Mouse (Mus musculus) midbrain, embryonic 11.5 days (tissue): ENCODE results near the gene Grn. TPM values are rescaled to one million over a fixed set of nuclear protein-coding genes. Genes with fewer than 3 reads are reported as not detected.
"Not testable (repeated sequence)": the region's sequence is repeated elsewhere in the genome, so short reads cannot be mapped to it uniquely, and the experiment has no call there.

Experiments
- ATAC-seq: fragments of 200-750 bp; cut with Nextera tagmentation; 2 replicates; pipeline ENCODE4 v1.8.0; 2017; ENCODE audit warnings: moderate TSS enrichment, moderate library complexity; ENCODE audit not compliant: low FRiP score
- DNase-seq: peaks from one replicate; pipeline ENCODE4 v3.0.0; 2015; ENCODE audit warnings: low spot score; ENCODE audit errors: missing footprints
- H3K27ac ChIP-seq: fragments of 300-500 bp; sonication (generic); 2 replicates; pipeline ENCODE4 v1.5.1; 2014; ENCODE audit warnings: low read depth, low read length
- H3K27me3 ChIP-seq: fragments of 300-500 bp; sonication (generic); 2 replicates; pipeline ENCODE4 v1.6.1; 2014; ENCODE audit warnings: mild to moderate bottlenecking, low read length, moderate library complexity, mixed read lengths; ENCODE audit not compliant: control insufficient read depth, insufficient read depth
- H3K36me3 ChIP-seq: fragments of 300-500 bp; sonication (generic); 2 replicates; pipeline ENCODE4 v1.6.1; 2014; ENCODE audit warnings: mild to moderate bottlenecking, low read length, moderate library complexity, mixed read lengths; ENCODE audit not compliant: control insufficient read depth, insufficient read depth
- H3K4me1 ChIP-seq: fragments of 300-500 bp; sonication (generic); 2 replicates; pipeline ENCODE4 v1.6.1; 2014; ENCODE audit warnings: low read length; ENCODE audit not compliant: control insufficient read depth, insufficient read depth
- H3K4me2 ChIP-seq: fragments of 300-500 bp; sonication (generic); 2 replicates; pipeline ENCODE4 v1.6.1; 2014; ENCODE audit warnings: mild to moderate bottlenecking, moderate library complexity
- H3K4me3 ChIP-seq: fragments of 300-500 bp; sonication (generic); 2 replicates; pipeline ENCODE4 v1.5.1; 2014; ENCODE audit warnings: low read depth, low read length
- H3K9ac ChIP-seq: fragments of 300-500 bp; sonication (generic); 2 replicates; pipeline ENCODE4 v1.6.1; 2014; ENCODE audit warnings: low read length
- H3K9me3 ChIP-seq: fragments of 300-500 bp; sonication (generic); 2 replicates; pipeline ENCODE4 v1.6.1; 2016; ENCODE audit warnings: low read length; ENCODE audit not compliant: control insufficient read depth
- WGBS: fragments of 180-500 bp; shearing (Covaris S2); extraction: QIAGEN DNeasy Blood & Tissue Kit; methylation state at CpG from one replicate; pipeline ENCODE4 v1.1.7; 2014; 5-methylcytosine and 5-hydroxymethylcytosine counted together
- polyA plus RNA-seq: library from polyadenylated mRNA; unstranded; fragments of >200 nt; fragmentation: Nextera tagmentation; extraction: Ambion mirVana; gene quantifications from 2 replicates; pipeline ENCODE4 v1.2.1, GENCODE M21; 2014

The Grn gene
- polyA plus RNA-seq, 1 experiment from 2014 or later, result 39.3 TPM

DNA sequence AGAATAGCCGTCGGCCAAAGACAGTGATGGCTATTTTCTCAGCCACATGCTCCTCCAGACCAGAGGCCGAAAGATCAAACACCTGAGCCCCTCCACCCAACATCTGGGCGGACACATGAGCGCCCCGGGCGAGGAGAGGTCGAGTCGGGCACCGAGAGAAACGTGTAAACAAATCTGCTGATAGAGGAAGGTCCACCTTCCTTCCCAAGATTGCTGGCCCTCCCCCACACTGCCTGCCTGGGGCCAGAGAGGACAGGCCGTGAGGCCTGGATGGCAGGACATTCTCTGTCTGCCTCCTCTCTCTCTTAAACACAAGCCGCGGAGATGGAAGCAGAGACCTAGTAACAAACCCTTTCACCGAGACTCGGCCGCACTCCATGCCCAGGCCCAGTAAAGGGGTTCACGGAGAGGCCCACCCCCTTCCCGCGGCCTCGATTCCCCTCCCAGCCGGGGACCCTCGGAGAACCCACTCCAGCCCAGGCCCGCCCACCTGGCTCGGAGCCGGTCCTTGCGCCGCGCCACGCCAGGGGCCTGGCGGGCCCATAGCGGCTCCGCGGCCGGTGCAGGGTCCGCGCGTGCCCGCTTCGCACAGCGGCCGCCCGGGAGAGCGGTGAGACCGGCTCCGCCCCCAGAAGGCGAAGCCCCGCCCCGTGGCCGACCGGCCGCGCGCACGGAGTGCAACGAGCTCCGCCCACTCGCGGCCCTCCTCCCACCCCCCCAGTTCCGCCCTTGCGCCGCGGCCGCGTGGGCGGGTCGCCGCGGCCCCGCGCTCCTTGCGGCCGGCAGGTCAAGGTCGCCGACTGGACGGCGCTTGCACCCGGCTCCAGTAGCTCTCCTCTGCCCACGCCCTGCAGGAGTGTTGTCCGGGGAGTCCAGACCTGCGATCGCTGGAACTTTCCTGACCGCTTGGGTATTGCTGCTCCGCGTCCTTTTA lies 22.9 kb upstream of the Grn start:
- Histone ChIP-seq H3K27ac (peak overlapping the region; percentile 65), H3K4me2 (peak overlapping the region; percentile 88), H3K36me3 (peaks cover 9% of the 10 kb centered on the region; the same call in 1 of the 2 replicates), H3K27me3 (no peaks in the 10 kb centered on the region), H3K4me3 (peak overlapping the region; percentile 81), H3K9ac (peak overlapping the region; percentile 89), H3K9me3 (no peaks in the 10 kb centered on the region), H3K4me1 (peaks cover 13% of the 10 kb centered on the region)
- WGBS, result under 1% methylated on average over 80 of the region's 85 CpGs
- ATAC-seq, result peak; percentile 73
- DNase-seq, result peak; percentile 99

- Histone ChIP-seq H3K9me3 (no peaks in the 10 kb centered on the region), H3K27me3 (no peaks in the 10 kb centered on the region), H3K4me3 (peak within 1 kb of the TSS; percentile 81), H3K9ac (peak within 1 kb of the TSS; percentile 89), H3K36me3 (peaks cover 9% of the 10 kb centered on the region; the same call in 1 of the 2 replicates), H3K4me1 (peaks cover 13% of the 10 kb centered on the region), H3K27ac (peak within 1 kb of the TSS; percentile 65), H3K4me2 (peak within 1 kb of the TSS; percentile 88)
- DNase-seq, result no peak
- WGBS, result 1% methylated on average over 19 of the region's 19 CpGs
- no peak for ATAC-seq
Measured at GRCm38 (mm10) chr11:102407834-102408215, 22.3 kb upstream of the Grn start, which contains the start of gene Slc25a39. Gene Slc25a39 (minus strand): TSS chr11:102407946.

DNA sequence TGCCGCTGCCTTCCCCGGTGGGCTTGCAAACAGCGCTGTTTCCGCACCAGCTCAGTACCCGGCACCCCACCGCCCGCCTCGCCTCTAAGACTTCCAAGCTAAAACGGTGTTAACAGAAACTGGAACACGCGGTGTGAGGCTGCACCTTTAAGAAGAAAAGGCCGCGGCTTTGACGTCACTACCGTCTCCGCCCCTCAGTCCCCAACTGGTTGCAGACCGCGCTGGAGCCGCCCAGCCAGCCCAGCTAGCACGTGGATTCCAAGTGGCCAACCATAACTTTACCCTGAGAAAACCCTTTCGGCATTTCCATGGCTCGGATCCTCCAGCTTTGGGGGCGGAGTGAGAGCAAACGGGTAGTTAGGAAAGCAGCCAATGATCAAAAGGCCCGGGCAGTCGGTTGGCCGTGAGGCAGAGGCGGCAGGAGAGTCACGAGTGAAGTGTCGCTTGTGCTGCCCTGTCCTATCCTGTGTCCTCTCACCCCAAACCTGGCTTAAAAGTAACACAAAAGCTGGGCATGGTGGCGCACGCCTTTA lies 21.7 kb upstream of the Grn start:
- peak overlapping the region; percentile 81 for H3K4me3 ChIP-seq
- WGBS, result under 1% methylated on average over 32 of the region's 32 CpGs
- H3K27me3 ChIP-seq, result no peaks in the 10 kb centered on the region
- 0 out of 2 replicates have a peak, but pooled peaks cover 5% of the 10 kb centered on the region for H3K36me3 ChIP-seq
- peak overlapping the region; percentile 88 for H3K4me2 ChIP-seq
- DNase-seq, result peak; percentile 99
- peak overlapping the region; percentile 65 for H3K27ac ChIP-seq
- peak overlapping the region; percentile 89; the same call in 1 of the 2 replicates for H3K9ac ChIP-seq
- no peaks in the 10 kb centered on the region for H3K9me3 ChIP-seq
- peak; percentile 92 for ATAC-seq
- H3K4me1 ChIP-seq, result peaks cover 13% of the 10 kb centered on the region

DNA sequence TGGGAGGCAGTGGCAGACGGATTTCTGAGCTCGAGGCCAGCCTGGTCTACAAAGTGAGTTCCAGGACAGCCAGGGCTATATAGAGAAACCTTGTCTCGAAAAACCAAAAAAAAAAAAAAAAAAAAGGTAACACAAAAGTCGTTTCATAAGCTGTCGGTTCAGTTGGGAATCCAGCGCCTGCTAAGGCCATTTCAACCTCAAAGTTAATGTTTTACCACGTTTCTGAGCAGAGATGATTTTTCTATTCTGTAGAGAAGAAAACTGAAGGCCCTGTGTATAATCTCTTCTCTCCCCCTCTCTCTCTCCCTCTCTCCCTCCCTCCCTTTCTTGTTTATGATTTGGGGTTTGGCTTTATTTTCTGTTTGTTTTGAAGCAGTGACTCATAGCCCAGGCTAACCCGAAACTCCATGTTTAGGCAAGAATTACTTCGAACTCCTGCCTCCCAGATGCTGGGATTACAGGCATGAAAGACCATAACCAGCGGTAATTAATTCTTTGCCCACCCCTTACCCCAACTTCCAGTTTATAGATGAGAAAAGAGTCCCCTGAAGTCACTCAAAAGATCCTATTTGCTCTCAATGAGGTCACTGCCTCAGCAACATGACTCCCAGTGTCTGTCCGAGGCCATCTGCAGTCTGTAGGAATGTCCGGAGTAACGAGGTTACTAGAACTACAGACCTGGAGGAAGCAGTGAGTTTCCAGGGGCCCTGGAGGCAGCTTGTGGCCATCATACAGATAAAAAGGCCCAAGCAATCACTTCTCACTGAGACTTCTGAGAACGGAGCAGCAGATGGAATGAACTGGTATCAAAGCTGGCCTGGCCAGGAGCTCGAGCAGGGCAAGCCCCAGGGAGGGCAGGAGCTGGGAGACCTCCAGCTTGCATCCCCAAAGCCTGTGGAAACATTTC lies 21.0 kb upstream of the Grn start:
- no peaks in the 10 kb centered on the region for H3K27me3 ChIP-seq
- no peak for DNase-seq
- no peak for ATAC-seq
- WGBS, result 49% methylated on average over 15 of the region's 15 CpGs
- peak overlapping the region; percentile 88 for H3K4me2 ChIP-seq
- H3K4me3 ChIP-seq, result peak overlapping the region; percentile 81
- no peak overlapping the region for H3K27ac ChIP-seq
- no peaks in the 10 kb centered on the region for H3K9me3 ChIP-seq
- peak overlapping the region; percentile 20; the same call in 1 of the 2 replicates for H3K9ac ChIP-seq
- 0 out of 2 replicates have a peak, but pooled peaks cover 5% of the 10 kb centered on the region for H3K36me3 ChIP-seq
- peaks cover 13% of the 10 kb centered on the region for H3K4me1 ChIP-seq

- peaks cover 13% of the 10 kb centered on the region for H3K4me1 ChIP-seq
- H3K36me3 ChIP-seq, result no peaks in the 10 kb centered on the region
- H3K9me3 ChIP-seq, result no peaks in the 10 kb centered on the region
- no peak overlapping the region for H3K27ac ChIP-seq
- 87% methylated on average over 3 of the region's 3 CpGs for WGBS
- H3K4me2 ChIP-seq, result no peak overlapping the region
- DNase-seq (no peak), ATAC-seq (no peak)
- H3K27me3 ChIP-seq, result no peaks in the 10 kb centered on the region
- no peak overlapping the region for H3K9ac ChIP-seq
- no peak overlapping the region for H3K4me3 ChIP-seq
Measured at GRCm38 (mm10) chr11:102409795-102410330, 20.3 kb upstream of the Grn start.

GRCm38 (mm10) chr11:102410345-102410744 lies 19.8 kb upstream of the Grn start:
- H3K9me3 ChIP-seq, H3K4me3 ChIP-seq, DNase-seq, ATAC-seq, H3K27ac ChIP-seq, H3K4me2 ChIP-seq, H3K27me3 ChIP-seq, H3K9ac ChIP-seq, H3K36me3 ChIP-seq: not testable (repeated sequence)
- peaks cover 13% of the 10 kb centered on the region for H3K4me1 ChIP-seq
- 85% methylated on average over 3 of the region's 3 CpGs for WGBS

- no peak for ATAC-seq
Measured at GRCm38 (mm10) chr11:102411061-102411460, 19.1 kb upstream of the Grn start.

GRCm38 (mm10) chr11:102411704-102412103 lies 18.4 kb upstream of the Grn start:
- ATAC-seq, result no peak
- no peak overlapping the region for H3K9ac ChIP-seq
- no peak overlapping the region for H3K4me3 ChIP-seq
- H3K36me3 ChIP-seq, result no peaks in the 10 kb centered on the region
- peak; percentile 99 for DNase-seq
- peaks cover 5% of the 10 kb centered on the region for H3K4me1 ChIP-seq
- H3K27me3 ChIP-seq, result no peaks in the 10 kb centered on the region
- H3K27ac ChIP-seq, result no peak overlapping the region; the same call in 1 of the 2 replicates
- WGBS, result 9% methylated on average over 11 of the region's 11 CpGs
- H3K9me3 ChIP-seq, result no peaks in the 10 kb centered on the region
- no peak overlapping the region for H3K4me2 ChIP-seq

More at GRCm38 (mm10) chr11:102411061-102411460, 19.1 kb upstream of the Grn start:
- no peaks in the 10 kb centered on the region for H3K36me3 ChIP-seq
- no peak for DNase-seq
- no peak overlapping the region for H3K4me2 ChIP-seq
- H3K4me3 ChIP-seq, result no peak overlapping the region
- WGBS, result 80% methylated on average over 3 of the region's 3 CpGs
- H3K9ac ChIP-seq, result no peak overlapping the region
- H3K4me1 ChIP-seq, result peaks cover 11% of the 10 kb centered on the region
- no peaks in the 10 kb centered on the region for H3K27me3 ChIP-seq
- no peaks in the 10 kb centered on the region for H3K9me3 ChIP-seq
- H3K27ac ChIP-seq, result no peak overlapping the region
